Mouse (Mus musculus) liver, postnatal 0 days (tissue): Measurements from ENCODE around the gene Chtf18.

Experiments used
- CTCF ChIP-seq: sonication (generic); IDR thresholded peaks from 2 replicates; pipeline ENCODE4 v1.5.1; 2016; ENCODE audit warnings: antibody characterized with exemption, low read depth
- EP300 ChIP-seq: IDR thresholded peaks from 2 replicates; pipeline ENCODE4 v1.6.1; 2016; ENCODE audit warnings: antibody characterized with exemption, low read depth, mild to moderate bottlenecking

DNA sequence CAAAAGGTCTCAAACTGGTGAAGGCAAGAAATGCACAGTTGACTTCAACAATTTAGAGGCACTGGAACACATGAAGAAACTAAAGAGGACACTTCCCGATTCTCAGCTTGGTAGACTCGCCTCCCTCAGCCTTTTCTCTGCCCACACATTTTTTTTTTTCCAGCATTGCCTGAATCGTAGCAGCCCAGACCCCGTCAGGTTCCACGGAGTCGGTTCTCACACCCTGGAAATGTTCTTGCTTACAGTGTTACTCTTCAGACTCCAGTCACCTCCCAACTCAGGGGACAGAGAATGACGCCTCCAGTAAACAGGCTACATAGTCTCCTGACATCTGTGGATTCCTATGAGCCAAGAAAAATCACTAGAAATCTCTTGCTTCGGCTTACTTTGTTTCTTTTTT, 32.9 kb upstream of the Chtf18 start:
- TF ChIP-seq CTCF: no peak
- TF ChIP-seq EP300: no peak
